Mouse (Mus musculus) 3T3-L1 (cell line): ENCODE results near the gene Gcgr.
"Not testable (repeated sequence)": the region's sequence is repeated elsewhere in the genome, so short reads cannot be mapped to it uniquely, and the experiment has no call there.

Experiments
- DNase-seq: peaks from one replicate; pipeline ENCODE4 v3.0.0-alpha.2; 2015; ENCODE audit warnings: low read depth, low spot score

Gcgr gene

DNA sequence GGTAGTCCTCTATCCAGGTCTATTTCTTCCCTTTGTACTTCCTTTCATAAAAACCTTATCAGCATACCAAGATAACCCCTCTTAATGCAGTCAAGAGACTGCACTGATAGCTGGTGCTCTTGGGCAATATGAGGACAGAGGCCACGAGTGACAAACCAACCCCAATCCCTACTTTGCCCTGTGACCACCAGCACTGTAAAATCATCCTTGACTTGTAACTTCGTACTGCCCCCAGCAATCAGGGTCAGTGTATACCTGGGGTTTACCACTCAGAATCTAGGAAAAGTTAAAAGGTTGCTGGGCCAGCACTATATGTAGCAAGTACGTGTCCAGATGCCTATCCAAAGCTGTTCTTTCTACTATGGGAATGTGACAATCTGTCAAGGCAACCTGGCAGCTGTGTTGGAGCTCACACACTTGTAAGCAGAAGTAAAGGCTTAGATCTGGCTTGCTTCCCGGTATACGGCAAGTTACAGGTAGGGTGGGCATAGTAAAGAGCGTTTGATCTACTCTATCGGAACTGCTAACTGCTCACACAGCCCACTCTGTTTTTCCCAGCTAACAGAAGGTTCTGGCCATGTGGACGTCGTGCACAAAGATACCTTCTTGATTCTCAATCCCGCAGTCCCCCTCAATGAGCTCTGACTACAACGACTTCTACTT, 41.4 kb downstream of the Gcgr start:
- DNase-seq, result no peak

GRCm38 (mm10) chr11:120572417-120572751, 41.9 kb downstream of the Gcgr start:
- DNase-seq, result peak; percentile 31

DNA sequence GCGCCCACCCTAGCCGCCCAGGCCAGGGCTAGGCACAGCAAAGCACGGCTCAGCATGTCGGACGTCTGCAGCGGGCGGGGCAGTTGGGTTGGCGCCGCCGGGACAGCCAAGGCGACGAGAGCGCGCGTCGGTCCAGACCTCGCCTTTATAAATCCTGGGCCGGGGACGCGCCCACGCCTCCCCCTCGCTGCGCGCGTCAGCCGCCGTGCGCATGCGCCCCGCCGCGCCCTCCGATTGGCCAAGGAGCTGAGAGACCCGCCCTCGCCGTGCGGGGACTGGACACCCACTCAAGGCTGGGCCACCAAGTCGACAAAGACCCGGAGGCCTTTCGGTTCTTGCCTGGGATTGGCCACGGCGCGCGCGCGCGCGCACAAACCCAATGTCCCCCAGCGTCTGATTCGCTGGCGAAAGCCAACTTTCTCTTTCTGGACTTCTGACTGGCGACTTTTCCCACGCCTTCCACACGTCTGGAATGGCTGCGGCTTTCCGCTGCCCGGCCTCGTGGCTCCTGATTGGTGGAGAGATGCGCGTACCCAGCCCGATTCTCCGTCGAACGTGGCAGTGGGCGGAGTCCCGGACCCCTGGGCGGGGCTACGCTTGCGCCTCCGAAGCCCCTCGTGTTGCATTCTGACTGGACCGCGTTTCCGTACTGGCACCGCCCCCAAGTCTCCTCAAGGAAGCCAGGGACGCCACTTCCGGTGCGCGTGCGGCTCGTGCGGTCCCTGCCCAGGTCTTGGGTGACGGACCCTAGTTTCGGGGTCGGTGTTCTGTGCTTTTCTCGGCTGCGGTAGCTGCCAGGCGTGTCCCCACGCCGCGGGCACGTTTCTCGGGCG, 42.5 kb downstream of the Gcgr start, which contains the start of gene P4hb:
Gene P4hb (minus strand): TSS at position 502 of the 833 bp plus-strand sequence.
- peak; percentile 100 for DNase-seq

- peak; percentile 69 for DNase-seq
Observed at GRCm38 (mm10) chr11:120573585-120574277, 43.2 kb downstream of the Gcgr start.

DNA sequence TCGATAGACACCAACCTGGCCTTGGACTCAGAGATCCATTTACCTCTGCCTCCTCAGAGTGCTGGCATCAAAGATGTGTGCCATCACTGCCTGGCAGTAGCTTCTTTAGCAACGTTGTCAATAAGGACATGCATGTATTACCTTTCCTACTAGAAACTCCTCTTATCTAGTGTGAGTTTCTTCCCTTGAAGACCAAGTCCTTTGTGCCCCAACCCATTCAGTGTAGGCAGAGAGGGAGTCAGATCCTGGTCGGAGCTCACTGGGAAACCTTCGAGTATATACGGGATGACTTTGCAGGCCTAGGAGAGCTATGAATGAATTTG, 43.7 kb downstream of the Gcgr start:
- peak; percentile 37 for DNase-seq

DNA sequence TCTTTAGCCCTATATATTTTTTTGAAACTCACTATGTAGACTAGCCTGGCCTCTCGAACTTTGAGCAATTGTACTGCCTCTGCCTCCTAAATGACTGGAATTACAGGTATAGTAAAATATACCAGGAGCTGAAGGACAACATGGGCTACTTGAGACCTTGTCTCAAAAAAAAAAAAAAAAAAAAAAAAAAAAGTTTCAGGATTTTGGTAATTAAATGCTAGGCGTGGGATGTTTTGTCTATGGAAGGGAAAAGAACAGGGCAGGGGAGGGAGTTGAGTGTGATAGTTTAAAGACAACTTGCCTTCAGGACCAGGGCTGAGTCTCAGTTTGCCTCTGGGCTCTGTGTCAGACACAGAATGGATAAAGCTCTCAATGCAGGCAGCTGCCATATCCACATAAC, 44.5 kb downstream of the Gcgr start:
- DNase-seq, result no peak

GRCm38 (mm10) chr11:120575940-120576339, 45.4 kb downstream of the Gcgr start:
- no peak for DNase-seq

GRCm38 (mm10) chr11:120576365-120576981, 46.0 kb downstream of the Gcgr start:
- DNase-seq, result no peak

GRCm38 (mm10) chr11:120577211-120578023, 46.9 kb downstream of the Gcgr start:
- DNase-seq, result peak; percentile 68

GRCm38 (mm10) chr11:120578024-120578693, 47.7 kb downstream of the Gcgr start:
- no peak for DNase-seq

DNA sequence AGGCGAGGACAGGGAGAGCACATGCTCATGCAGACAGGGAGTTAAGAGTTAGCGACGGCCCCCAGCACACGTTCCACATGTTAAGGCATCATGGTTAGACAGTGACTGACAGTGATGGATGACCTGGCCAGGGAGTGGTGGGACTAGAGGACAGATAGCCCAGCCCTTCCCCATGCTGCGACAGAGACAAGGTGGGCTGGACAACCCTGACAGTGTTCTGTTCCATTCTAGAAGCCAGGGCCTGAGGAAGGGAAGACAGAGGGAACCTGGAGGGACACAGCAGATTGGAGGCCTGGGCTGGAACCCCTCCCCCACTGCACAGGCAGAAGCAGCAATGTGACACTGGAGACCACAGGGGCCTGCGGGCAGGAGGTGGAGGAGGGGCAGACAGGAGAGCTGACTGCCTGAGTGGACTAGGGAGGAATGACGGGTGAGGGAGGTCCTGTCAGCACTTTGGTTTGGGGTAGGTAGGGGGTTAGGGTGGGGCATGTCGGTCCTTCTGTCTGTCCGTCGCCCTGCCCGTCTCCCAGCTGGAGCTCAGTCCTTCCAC, 48.3 kb downstream of the Gcgr start:
- DNase-seq, result no peak

GRCm38 (mm10) chr11:120579316-120580107, 49.0 kb downstream of the Gcgr start:
- peak; percentile 82 for DNase-seq

DNA sequence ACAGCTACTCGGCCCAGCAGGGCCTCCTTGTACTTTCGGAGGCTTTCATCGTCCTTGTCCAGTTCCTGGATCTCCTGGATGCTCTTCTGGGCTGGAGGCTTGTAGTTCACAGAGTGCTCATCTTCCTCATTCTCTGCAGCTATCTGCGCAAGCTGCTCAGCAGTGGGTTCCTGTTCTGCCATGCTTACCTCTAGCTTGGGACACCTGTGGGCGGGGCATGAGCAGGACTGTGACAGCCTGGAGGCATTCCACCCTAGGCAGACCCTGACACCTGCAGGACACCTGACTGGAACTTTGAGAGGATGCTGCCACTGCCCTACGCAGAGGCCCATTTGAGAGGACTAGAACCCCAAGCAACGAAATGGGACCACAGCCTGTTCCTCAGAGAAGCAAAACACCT, 49.7 kb downstream of the Gcgr start:
- DNase-seq, result no peak

- peak; percentile 50 for DNase-seq
Observed at GRCm38 (mm10) chr11:120580871-120581331, 50.4 kb downstream of the Gcgr start.

DNA sequence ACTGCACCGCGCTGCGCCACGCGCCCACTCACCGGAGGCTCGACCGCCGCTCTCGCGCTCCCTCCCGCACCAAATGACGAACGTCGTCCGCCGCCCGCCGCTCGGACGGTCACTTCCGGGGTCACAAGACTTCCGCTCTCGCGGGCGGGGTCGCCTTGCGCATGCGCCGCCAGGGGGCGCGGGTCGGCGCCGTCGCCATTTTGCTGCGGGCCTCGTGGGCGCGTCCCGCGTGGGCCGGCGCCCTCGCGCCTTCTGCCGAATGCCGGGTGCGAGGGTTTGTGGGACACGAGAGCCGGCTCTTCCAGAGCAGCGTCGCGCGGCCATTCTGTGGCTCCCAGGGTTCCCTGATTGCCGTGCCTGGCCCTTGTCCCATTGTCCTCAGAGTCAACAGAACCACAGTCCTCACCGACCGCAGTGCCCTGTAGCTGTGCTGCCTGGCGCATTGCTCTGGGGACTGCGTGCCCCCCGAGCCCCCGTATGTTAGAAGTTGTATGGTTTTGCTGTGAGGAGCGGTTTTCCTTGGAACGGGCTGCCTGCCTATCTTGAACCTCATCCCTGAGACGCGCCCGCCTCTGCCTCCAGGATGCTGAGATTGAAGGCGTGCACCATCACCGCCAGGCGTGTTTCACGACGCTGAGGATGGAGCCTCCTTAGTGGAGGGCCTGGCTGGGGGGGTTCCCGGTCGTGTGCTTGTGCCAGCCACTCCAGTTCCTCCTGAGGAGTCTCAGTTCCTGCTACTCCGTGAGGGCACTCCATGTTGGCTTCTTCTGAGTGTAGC, 51.2 kb downstream of the Gcgr start, which contains the start of gene Arhgdia:
Gene Arhgdia (minus strand): TSS at position 135 of the 778 bp plus-strand sequence.
- DNase-seq, result peak; percentile 74

DNA sequence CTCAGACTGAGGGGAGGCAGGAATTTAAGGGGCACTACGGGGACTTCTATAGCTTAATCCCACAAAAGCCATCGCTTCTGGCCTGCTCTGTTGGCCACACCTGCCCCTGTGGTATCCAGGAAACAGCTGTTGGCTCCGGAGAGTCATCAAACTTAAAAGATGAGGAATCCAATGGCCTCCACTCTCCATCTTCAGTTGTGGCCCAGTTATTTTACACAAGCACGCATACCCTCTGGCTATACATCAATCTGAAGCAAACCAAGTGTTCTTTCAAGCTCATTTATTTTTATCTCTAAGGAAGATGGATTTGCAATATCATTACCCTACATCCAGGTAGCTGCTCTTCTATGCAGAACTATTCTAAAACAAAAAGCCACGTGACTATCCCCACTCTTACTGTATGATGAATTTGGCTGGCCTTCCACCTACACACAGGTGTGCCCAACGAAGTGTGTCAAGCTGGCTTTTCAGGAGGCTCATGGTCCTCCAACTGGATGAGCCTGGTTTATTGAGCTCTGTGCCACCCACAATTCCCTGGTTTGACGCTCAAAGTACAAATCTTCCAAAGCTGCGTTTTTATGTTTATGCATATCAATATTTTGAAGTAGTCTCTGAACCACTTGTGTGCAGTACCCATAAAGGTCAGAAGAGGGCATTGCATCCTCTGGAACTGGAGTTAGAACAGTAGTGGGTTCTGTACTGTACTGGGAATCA, 51.9 kb downstream of the Gcgr start:
- peak; percentile 67 for DNase-seq

DNA sequence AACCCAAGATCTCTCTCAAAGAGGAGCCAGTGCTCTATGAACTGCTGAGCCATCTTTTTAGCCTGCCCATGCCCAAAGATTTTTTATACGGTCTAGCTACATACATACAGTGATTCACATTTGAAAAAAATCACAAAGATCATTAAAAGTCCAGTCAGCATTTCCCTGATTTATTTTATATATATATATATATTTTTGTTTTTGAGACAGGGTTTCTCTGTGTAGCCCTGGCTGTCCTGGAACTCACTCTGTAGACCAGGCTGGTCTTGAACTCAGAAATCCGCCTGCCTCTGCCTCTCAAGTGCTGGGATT, 52.4 kb downstream of the Gcgr start:
- not testable (repeated sequence) for DNase-seq

GRCm38 (mm10) chr11:120583937-120584336, 53.4 kb downstream of the Gcgr start:
- no peak for DNase-seq
